Mouse (Mus musculus) embryonic facial prominence, embryonic 11.5 days (tissue): ENCODE measurements around the gene Tsx. TPM values are rescaled to one million over a fixed set of nuclear protein-coding genes. Genes with fewer than 3 reads are reported as not detected.

Experiments used
- ATAC-seq: fragments of 200-750 bp; cut with Nextera tagmentation; replicated peaks from 2 replicates; pipeline ENCODE4 v1.8.0; 2017; ENCODE audit warnings: low read depth; ENCODE audit not compliant: insufficient number of reproducible peaks, low FRiP score, low TSS enrichment
- DNase-seq: peaks from one replicate; pipeline ENCODE4 v3.0.0-alpha.2; 2015; ENCODE audit warnings: low spot score
- H3K27ac ChIP-seq: fragments of 300-500 bp; sonication (generic); replicated peaks from 2 replicates; pipeline ENCODE4 v1.5.1; 2014; ENCODE audit warnings: mild to moderate bottlenecking, low read depth, low read length, control low read depth
- H3K27me3 ChIP-seq: fragments of 300-500 bp; sonication (generic); 2 replicates; pipeline ENCODE4 v1.6.1; 2014; ENCODE audit warnings: mild to moderate bottlenecking, low read length, moderate library complexity, mixed read lengths; ENCODE audit not compliant: control insufficient read depth, insufficient read depth
- H3K36me3 ChIP-seq: fragments of 300-500 bp; sonication (generic); replicated peaks from 2 replicates; pipeline ENCODE4 v1.6.1; 2014; ENCODE audit warnings: low read depth, mild to moderate bottlenecking, low read length, moderate library complexity, mixed read lengths; ENCODE audit not compliant: control insufficient read depth, insufficient read depth
- H3K4me1 ChIP-seq: fragments of 300-500 bp; sonication (generic); 2 replicates; pipeline ENCODE4 v1.6.1; 2014; ENCODE audit warnings: low read length, mixed read lengths; ENCODE audit not compliant: control insufficient read depth, insufficient read depth
- H3K4me2 ChIP-seq: fragments of 300-500 bp; sonication (generic); 2 replicates; pipeline ENCODE4 v1.6.1; 2014; ENCODE audit warnings: low read depth, mild to moderate bottlenecking, control low read depth, low read length, moderate library complexity
- H3K4me3 ChIP-seq: fragments of 300-500 bp; sonication (generic); 2 replicates; pipeline ENCODE4 v1.5.1; 2014; ENCODE audit warnings: low read depth, low read length, control low read depth
- H3K9ac ChIP-seq: fragments of 300-500 bp; sonication (generic); replicated peaks from 2 replicates; pipeline ENCODE4 v1.6.1; 2014; ENCODE audit warnings: mild to moderate bottlenecking, control low read depth, low read length
- H3K9me3 ChIP-seq: fragments of 300-500 bp; sonication (generic); replicated peaks from 2 replicates; pipeline ENCODE4 v1.6.1; 2016; ENCODE audit warnings: mild to moderate bottlenecking, low read length, inconsistent platforms, mixed read lengths; ENCODE audit not compliant: control insufficient read depth
- WGBS: fragments of 180-500 bp; shearing (Covaris S2); extraction: QIAGEN DNeasy Blood & Tissue Kit; methylation state at CpG from one replicate; pipeline ENCODE4 v1.1.7; 2014; 5-methylcytosine and 5-hydroxymethylcytosine counted together
- polyA plus RNA-seq: library from polyadenylated mRNA; unstranded; fragments of >200 nt; fragmentation: Nextera tagmentation; extraction: Ambion mirVana; gene quantifications from 2 replicates; pipeline ENCODE4 v1.2.1, GENCODE M21; 2014

Tsx gene
- polyA plus RNA-seq, 1 experiment from 2014 or later: 0.53 TPM

GRCm38 (mm10) chrX:103393841-103394240 lies 20.4 kb upstream of the Tsx start:
- ATAC-seq (no peak), DNase-seq (no peak)
- no peaks in the 10 kb centered on the region for H3K9me3 ChIP-seq
- no peaks in the 10 kb centered on the region for H3K4me1 ChIP-seq
- 69% methylated on average over 1 of the region's 1 CpGs for WGBS
- H3K4me2 ChIP-seq: no peak overlapping the region
- no peak overlapping the region for H3K4me3 ChIP-seq
- no peaks in the 10 kb centered on the region for H3K27me3 ChIP-seq
- H3K9ac ChIP-seq: no peak overlapping the region
- no peaks in the 10 kb centered on the region for H3K36me3 ChIP-seq
- no peak overlapping the region for H3K27ac ChIP-seq

- H3K4me1 ChIP-seq: no peaks in the 10 kb centered on the region
- ATAC-seq: no peak
- H3K36me3 ChIP-seq: no peaks in the 10 kb centered on the region
- no peak overlapping the region for H3K4me3 ChIP-seq
- H3K9ac ChIP-seq: no peak overlapping the region
- no peak overlapping the region for H3K4me2 ChIP-seq
- H3K27ac ChIP-seq: no peak overlapping the region
- no peaks in the 10 kb centered on the region for H3K27me3 ChIP-seq
- no peaks in the 10 kb centered on the region for H3K9me3 ChIP-seq
- peak; percentile 1 for DNase-seq
- 29% methylated on average over 10 of the region's 13 CpGs for WGBS
Measured at GRCm38 (mm10) chrX:103405021-103405420, 9.2 kb upstream of the Tsx start.

GRCm38 (mm10) chrX:103421710-103422109 lies 7.4 kb downstream of the Tsx start, which contains the start of gene Gm26992:
Gm26992 (plus strand) TSS chrX:103422010.
- Histone ChIP-seq H3K27ac (no peak within 1 kb of the TSS), H3K4me1 (no peaks in the 10 kb centered on the region), H3K4me2 (no peak within 1 kb of the TSS), H3K27me3 (0 out of 2 replicates have a peak, but pooled peaks cover 2% of the 10 kb centered on the region), H3K36me3 (no peaks in the 10 kb centered on the region), H3K9me3 (no peaks in the 10 kb centered on the region), H3K4me3 (no peak within 1 kb of the TSS), H3K9ac (no peak within 1 kb of the TSS)
- no peak for ATAC-seq
- WGBS: 97% methylated on average over 2 of the region's 2 CpGs
- DNase-seq: no peak

GRCm38 (mm10) chrX:103427677-103428076 lies 13.4 kb downstream of the Tsx start:
- no peak for ATAC-seq
- H3K9ac ChIP-seq: no peak overlapping the region
- no peaks in the 10 kb centered on the region for H3K9me3 ChIP-seq
- no peak for DNase-seq
- H3K36me3 ChIP-seq: no peaks in the 10 kb centered on the region
- H3K27ac ChIP-seq: no peak overlapping the region
- H3K4me2 ChIP-seq: no peak overlapping the region
- 0 out of 2 replicates have a peak, but pooled peaks cover 2% of the 10 kb centered on the region for H3K27me3 ChIP-seq
- H3K4me3 ChIP-seq: no peak overlapping the region
- H3K4me1 ChIP-seq: no peaks in the 10 kb centered on the region
- WGBS: 77% methylated on average over 7 of the region's 7 CpGs

- DNase-seq (no peak), ATAC-seq (no peak)
- no peaks in the 10 kb centered on the region for H3K27me3 ChIP-seq
- H3K27ac ChIP-seq: no peak overlapping the region
- no peaks in the 10 kb centered on the region for H3K36me3 ChIP-seq
- no peaks in the 10 kb centered on the region for H3K4me1 ChIP-seq
- H3K4me2 ChIP-seq: no peak overlapping the region
- no peaks in the 10 kb centered on the region for H3K9me3 ChIP-seq
- 72% methylated on average over 7 of the region's 7 CpGs for whole genome bisulfite sequencing
- H3K4me3 ChIP-seq: no peak overlapping the region
- no peak overlapping the region for H3K9ac ChIP-seq
Measured at GRCm38 (mm10) chrX:103432293-103432692, 18.0 kb downstream of the Tsx start.

- Histone ChIP-seq H3K9ac (no peak overlapping the region), H3K27me3 (peaks cover 5% of the 10 kb centered on the region; the same call in 1 of the 2 replicates), H3K36me3 (no peaks in the 10 kb centered on the region), H3K4me3 (no peak overlapping the region), H3K4me1 (no peaks in the 10 kb centered on the region), H3K9me3 (no peaks in the 10 kb centered on the region), H3K4me2 (no peak overlapping the region), H3K27ac (no peak overlapping the region)
- 14% methylated on average over 9 of the region's 9 CpGs for WGBS
- no peak for ATAC-seq
- DNase-seq: no peak
Measured at GRCm38 (mm10) chrX:103438023-103438422, 23.8 kb downstream of the Tsx start.

- Histone ChIP-seq H3K27ac (no peak overlapping the region), H3K9me3 (no peaks in the 10 kb centered on the region), H3K4me2 (no peak overlapping the region), H3K27me3 (peaks cover 5% of the 10 kb centered on the region), H3K4me3 (no peak overlapping the region), H3K9ac (no peak overlapping the region), H3K36me3 (no peaks in the 10 kb centered on the region), H3K4me1 (no peaks in the 10 kb centered on the region)
- DNase-seq: peak; percentile 81
- WGBS: 5% methylated on average over 1 of the region's 1 CpGs
- ATAC-seq: no peak
Measured at GRCm38 (mm10) chrX:103440803-103441202, 26.5 kb downstream of the Tsx start.

- no peak overlapping the region for H3K9ac ChIP-seq
- H3K36me3 ChIP-seq: no peaks in the 10 kb centered on the region
- H3K9me3 ChIP-seq: no peaks in the 10 kb centered on the region
- H3K4me2 ChIP-seq: no peak overlapping the region
- WGBS: 29% methylated on average over 7 of the region's 7 CpGs
- peaks cover 12% of the 10 kb centered on the region for H3K27me3 ChIP-seq
- DNase-seq (peak; percentile 77), ATAC-seq (no peak)
- H3K4me1 ChIP-seq: no peaks in the 10 kb centered on the region
- no peak overlapping the region for H3K4me3 ChIP-seq
- no peak overlapping the region for H3K27ac ChIP-seq
Measured at GRCm38 (mm10) chrX:103443755-103444154, 29.5 kb downstream of the Tsx start.
